Mouse (Mus musculus): ENCODE data around the gene Pcbp4. TPM values are rescaled to one million over a fixed set of nuclear protein-coding genes. Genes with fewer than 3 reads are reported as not detected.

Pcbp4 gene
- polyA plus RNA-seq, 1 experiment from 2014 or later = 300 TPM

- Histone ChIP-seq H3K9ac (ENCODE audit: low read length) (peak overlapping the region; percentile 67), H3K27ac (ENCODE audit: low read depth, low read length) (peak overlapping the region; percentile 21; the same call in 1 of the 2 replicates), H3K36me3 (ENCODE audit: control insufficient read depth, insufficient read depth, low read length) (peaks cover 21% of the 10 kb centered on the region), H3K27me3 (ENCODE audit: control insufficient read depth, insufficient read depth, low read length) (peaks cover 5% of the 10 kb centered on the region; the same call in 1 of the 2 replicates), H3K4me1 (replicated peaks; ENCODE audit: control insufficient read depth, insufficient read depth, low read length) (peaks cover 16% of the 10 kb centered on the region), H3K9me3 (ENCODE audit: control insufficient read depth, low read length) (no peaks in the 10 kb centered on the region), H3K4me2 (ENCODE audit: low read depth, low read length, severe bottlenecking) (peak overlapping the region; percentile 92), H3K4me3 (ENCODE audit: low read depth, low read length) (peak overlapping the region; percentile 39)
- 1% methylated on average over 99 of the region's 99 CpGs for WGBS
- ATAC-seq (replicated peaks; ENCODE audit: low FRiP score) (peak; percentile 77), DNase-seq (ENCODE audit: low spot score) (peak; percentile 85)
Observed at GRCm38 (mm10) chr9:106464751-106465541, 11.9 kb downstream of the Pcbp4 start.

DNA sequence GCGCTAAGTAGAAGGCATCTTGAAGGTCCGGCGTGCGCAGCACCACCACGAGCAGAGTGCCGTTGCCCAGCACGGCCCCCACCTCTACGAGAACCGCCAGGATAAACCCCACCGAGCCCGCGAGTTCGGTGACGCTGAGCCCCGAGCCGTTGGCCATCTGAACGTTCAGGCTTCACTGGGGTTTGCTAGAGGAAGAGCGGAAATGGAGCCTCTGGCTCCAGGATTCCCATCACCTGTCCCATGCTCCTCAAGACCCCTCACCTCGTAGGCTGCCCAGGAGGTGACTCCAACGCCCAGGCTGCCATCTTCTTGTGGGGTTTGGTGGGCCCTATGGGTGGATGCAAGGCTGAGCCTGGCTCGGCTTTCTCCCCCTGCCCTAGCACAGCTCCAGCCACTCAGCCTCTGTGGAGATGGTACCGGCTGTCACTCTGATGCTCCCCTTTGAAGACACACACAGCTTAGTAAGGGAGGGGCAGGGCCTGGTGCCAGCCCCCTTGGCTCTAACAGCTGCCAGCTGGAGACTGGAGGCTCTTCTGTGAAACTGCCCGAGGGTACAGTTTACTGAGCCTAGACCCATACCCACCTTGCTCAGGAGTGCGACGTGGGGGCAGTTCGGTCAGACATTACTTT, 12.6 kb downstream of the Pcbp4 start, which contains the start of gene Gpr62:
Gpr62 (minus strand) TSS at position 368 of the 630 bp plus-strand sequence.
- peak within 1 kb of the TSS; percentile 92 for H3K4me2 ChIP-seq (ENCODE audit: low read depth, low read length, severe bottlenecking)
- H3K27me3 ChIP-seq (ENCODE audit: control insufficient read depth, insufficient read depth, low read length) = peaks cover 5% of the 10 kb centered on the region; the same call in 1 of the 2 replicates
- ATAC-seq (replicated peaks; ENCODE audit: low FRiP score) = peak; percentile 9; the same call in 1 of the 2 replicates
- H3K4me1 ChIP-seq (replicated peaks; ENCODE audit: control insufficient read depth, insufficient read depth, low read length) = peaks cover 16% of the 10 kb centered on the region
- peak within 1 kb of the TSS; percentile 21; the same call in 1 of the 2 replicates for H3K27ac ChIP-seq (ENCODE audit: low read depth, low read length)
- WGBS = 33% methylated on average over 26 of the region's 26 CpGs
- H3K4me3 ChIP-seq (ENCODE audit: low read depth, low read length) = peak within 1 kb of the TSS; percentile 39
- H3K36me3 ChIP-seq (ENCODE audit: control insufficient read depth, insufficient read depth, low read length) = peaks cover 16% of the 10 kb centered on the region
- H3K9me3 ChIP-seq (ENCODE audit: control insufficient read depth, low read length) = no peaks in the 10 kb centered on the region
- peak within 1 kb of the TSS; percentile 67 for H3K9ac ChIP-seq (ENCODE audit: low read length)
- DNase-seq (ENCODE audit: low spot score) = no peak

DNA sequence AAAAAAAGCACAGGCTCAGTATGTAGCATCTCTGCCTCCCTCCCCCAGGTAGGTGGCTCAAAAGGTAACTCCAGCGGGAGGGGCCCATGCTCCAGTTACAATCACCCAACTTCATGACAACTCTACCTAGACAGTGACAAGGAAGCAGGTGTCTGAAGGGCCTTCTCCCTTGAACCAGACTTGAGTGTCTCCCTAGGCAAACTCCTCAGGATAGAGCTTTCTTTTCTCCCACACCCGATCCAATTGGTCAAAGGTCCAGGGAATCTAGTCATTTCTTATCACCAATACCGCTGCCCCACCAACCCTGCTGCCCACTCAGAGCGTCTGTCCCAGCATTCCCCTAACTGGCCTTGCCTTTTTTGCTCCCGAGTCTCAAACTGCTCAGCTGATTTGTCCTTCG, 13.6 kb downstream of the Pcbp4 start:
- ATAC-seq (replicated peaks; ENCODE audit: low FRiP score) (no peak), DNase-seq (ENCODE audit: low spot score) (no peak)
- Histone ChIP-seq H3K4me3 (ENCODE audit: low read depth, low read length) (no peak overlapping the region), H3K4me1 (replicated peaks; ENCODE audit: control insufficient read depth, insufficient read depth, low read length) (peaks cover 19% of the 10 kb centered on the region), H3K36me3 (ENCODE audit: control insufficient read depth, insufficient read depth, low read length) (peaks cover 12% of the 10 kb centered on the region), H3K9me3 (ENCODE audit: control insufficient read depth, low read length) (no peaks in the 10 kb centered on the region), H3K4me2 (ENCODE audit: low read depth, low read length, severe bottlenecking) (no peak overlapping the region), H3K9ac (ENCODE audit: low read length) (no peak overlapping the region), H3K27ac (ENCODE audit: low read depth, low read length) (no peak overlapping the region), H3K27me3 (ENCODE audit: control insufficient read depth, insufficient read depth, low read length) (peaks cover 5% of the 10 kb centered on the region; the same call in 1 of the 2 replicates)
- 85% methylated on average over 6 of the region's 6 CpGs for WGBS

DNA sequence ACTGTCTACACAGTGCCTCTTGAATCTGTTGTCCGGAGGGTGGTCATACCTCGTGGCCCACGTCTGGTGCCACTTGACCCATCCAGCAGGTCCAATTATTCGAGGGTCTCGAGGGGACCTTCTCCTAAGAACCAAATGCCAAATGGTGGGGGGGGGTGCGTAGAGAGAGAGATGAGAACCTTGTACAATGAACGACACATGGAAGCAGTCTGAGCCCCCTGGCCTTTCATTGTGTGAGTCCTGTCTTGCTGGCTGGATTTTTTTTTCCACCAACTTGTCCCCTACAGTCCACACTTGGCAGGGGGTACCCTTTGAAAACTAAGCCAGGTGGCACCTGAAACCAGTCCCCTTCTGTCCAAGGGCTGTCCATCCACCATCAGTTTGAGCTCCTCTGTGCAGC, 14.7 kb downstream of the Pcbp4 start:
- DNase-seq (ENCODE audit: low spot score) (no peak), ATAC-seq (replicated peaks; ENCODE audit: low FRiP score) (no peak)
- Histone ChIP-seq H3K9me3 (ENCODE audit: control insufficient read depth, low read length) (no peaks in the 10 kb centered on the region), H3K9ac (ENCODE audit: low read length) (no peak overlapping the region), H3K4me3 (ENCODE audit: low read depth, low read length) (no peak overlapping the region), H3K27ac (ENCODE audit: low read depth, low read length) (no peak overlapping the region), H3K27me3 (ENCODE audit: control insufficient read depth, insufficient read depth, low read length) (peaks cover 5% of the 10 kb centered on the region; the same call in 1 of the 2 replicates), H3K4me1 (replicated peaks; ENCODE audit: control insufficient read depth, insufficient read depth, low read length) (peaks cover 21% of the 10 kb centered on the region), H3K4me2 (ENCODE audit: low read depth, low read length, severe bottlenecking) (no peak overlapping the region), H3K36me3 (ENCODE audit: control insufficient read depth, insufficient read depth, low read length) (peaks cover 9% of the 10 kb centered on the region)
- 92% methylated on average over 7 of the region's 7 CpGs for whole genome bisulfite sequencing

DNA sequence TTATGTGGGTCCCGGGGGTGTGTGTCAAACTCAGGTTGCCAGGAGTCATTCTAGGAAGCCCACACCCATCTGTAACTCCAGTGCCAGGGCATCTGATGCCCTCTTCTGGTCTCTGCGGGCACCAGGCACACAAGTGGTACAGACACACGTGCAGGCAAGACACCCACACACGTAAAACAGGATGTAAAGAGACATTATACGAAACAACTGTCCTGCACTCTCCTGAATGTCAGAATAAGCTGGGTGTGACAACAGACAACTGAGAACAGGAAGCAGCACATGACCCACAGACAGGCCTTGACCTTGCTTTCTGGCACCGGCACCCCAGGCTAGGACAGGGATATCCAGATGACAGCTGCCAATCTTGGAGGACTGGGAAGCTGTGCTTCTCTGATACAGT, 16.2 kb downstream of the Pcbp4 start:
- no peak for ATAC-seq (replicated peaks; ENCODE audit: low FRiP score)
- DNase-seq (ENCODE audit: low spot score) = no peak
- Histone ChIP-seq H3K4me3 (ENCODE audit: low read depth, low read length) (no peak overlapping the region), H3K27ac (ENCODE audit: low read depth, low read length) (no peak overlapping the region), H3K27me3 (ENCODE audit: control insufficient read depth, insufficient read depth, low read length) (peaks cover 5% of the 10 kb centered on the region; the same call in 1 of the 2 replicates), H3K9me3 (ENCODE audit: control insufficient read depth, low read length) (no peaks in the 10 kb centered on the region), H3K4me1 (replicated peaks; ENCODE audit: control insufficient read depth, insufficient read depth, low read length) (peaks cover 20% of the 10 kb centered on the region), H3K9ac (ENCODE audit: low read length) (no peak overlapping the region), H3K36me3 (ENCODE audit: control insufficient read depth, insufficient read depth, low read length) (0 out of 2 replicates have a peak, but pooled peaks cover 2% of the 10 kb centered on the region), H3K4me2 (ENCODE audit: low read depth, low read length, severe bottlenecking) (no peak overlapping the region)
- 83% methylated on average over 6 of the region's 6 CpGs for WGBS

DNA sequence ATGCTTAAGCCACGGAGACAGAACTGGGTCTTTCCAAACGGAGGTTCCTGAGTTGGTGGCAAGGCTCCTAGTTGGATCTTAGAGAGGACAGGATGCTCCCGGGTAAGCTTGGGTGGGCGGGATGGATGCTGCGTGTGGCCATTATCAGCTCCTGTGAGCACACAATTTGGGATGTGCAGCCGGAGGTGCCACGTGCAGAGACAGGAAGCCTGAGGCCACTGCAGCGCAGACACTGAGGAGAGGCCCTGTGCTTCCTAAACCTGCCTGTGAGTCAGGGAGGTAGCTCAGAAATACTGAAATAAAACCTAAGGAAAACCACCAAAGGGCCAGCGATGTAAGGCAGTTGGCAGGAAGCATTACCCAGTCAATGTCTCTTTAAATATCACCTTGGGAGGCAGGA, 16.7 kb downstream of the Pcbp4 start:
- peaks cover 15% of the 10 kb centered on the region for H3K4me1 ChIP-seq (replicated peaks; ENCODE audit: control insufficient read depth, insufficient read depth, low read length)
- no peak for DNase-seq (ENCODE audit: low spot score)
- H3K27ac ChIP-seq (ENCODE audit: low read depth, low read length) = no peak overlapping the region
- no peak overlapping the region for H3K4me3 ChIP-seq (ENCODE audit: low read depth, low read length)
- no peak overlapping the region for H3K9ac ChIP-seq (ENCODE audit: low read length)
- H3K9me3 ChIP-seq (ENCODE audit: control insufficient read depth, low read length) = no peaks in the 10 kb centered on the region
- no peak overlapping the region for H3K4me2 ChIP-seq (ENCODE audit: low read depth, low read length, severe bottlenecking)
- no peak for ATAC-seq (replicated peaks; ENCODE audit: low FRiP score)
- 0 out of 2 replicates have a peak, but pooled peaks cover 2% of the 10 kb centered on the region for H3K36me3 ChIP-seq (ENCODE audit: control insufficient read depth, insufficient read depth, low read length)
- H3K27me3 ChIP-seq (ENCODE audit: control insufficient read depth, insufficient read depth, low read length) = peaks cover 3% of the 10 kb centered on the region; the same call in 1 of the 2 replicates
- WGBS = 66% methylated on average over 9 of the region's 9 CpGs

DNA sequence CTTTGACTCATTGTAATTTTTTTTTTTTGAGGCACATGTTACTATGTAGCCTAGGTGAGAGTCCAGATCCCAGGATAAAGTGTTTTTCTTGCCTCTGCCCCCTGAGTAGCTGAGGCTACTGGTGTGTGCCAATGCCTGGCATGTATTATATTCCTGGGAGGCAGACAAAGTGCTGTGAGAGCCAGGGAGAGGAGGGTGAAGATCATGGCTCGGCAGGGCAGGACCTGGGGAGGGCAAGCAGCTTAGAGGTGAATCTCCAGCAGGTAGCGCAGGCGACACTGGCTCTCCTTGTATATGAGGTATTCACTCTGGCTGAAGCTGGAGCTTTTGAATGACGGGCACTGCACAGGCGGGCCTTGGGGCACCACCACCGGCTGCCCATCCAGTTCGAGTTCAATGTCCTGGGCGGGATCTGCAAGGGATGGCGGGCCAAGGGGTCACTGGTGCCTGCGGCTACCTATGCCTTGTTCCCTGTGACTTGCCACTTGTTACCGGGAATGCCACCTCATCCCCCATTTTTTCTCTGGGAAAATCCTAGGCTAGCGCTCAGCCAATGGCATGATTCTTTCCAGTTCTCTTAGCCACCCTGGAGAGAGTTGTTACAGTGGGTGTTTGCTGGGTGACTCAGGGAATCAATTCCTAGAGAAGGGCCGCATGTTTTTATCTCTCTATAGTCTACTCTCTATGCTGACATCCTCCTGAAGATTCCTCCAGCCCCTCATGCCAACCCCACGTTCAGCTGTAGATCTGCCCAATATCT, 18.1 kb downstream of the Pcbp4 start:
- H3K4me3 ChIP-seq (ENCODE audit: low read depth, low read length) = no peak overlapping the region
- H3K27me3 ChIP-seq (ENCODE audit: control insufficient read depth, insufficient read depth, low read length) = no peaks in the 10 kb centered on the region
- WGBS = 63% methylated on average over 14 of the region's 14 CpGs
- ATAC-seq (replicated peaks; ENCODE audit: low FRiP score) = no peak
- no peak overlapping the region for H3K9ac ChIP-seq (ENCODE audit: low read length)
- DNase-seq (ENCODE audit: low spot score) = no peak
- peaks cover 8% of the 10 kb centered on the region for H3K4me1 ChIP-seq (replicated peaks; ENCODE audit: control insufficient read depth, insufficient read depth, low read length)
- H3K4me2 ChIP-seq (ENCODE audit: low read depth, low read length, severe bottlenecking) = no peak overlapping the region
- H3K9me3 ChIP-seq (ENCODE audit: control insufficient read depth, low read length) = no peaks in the 10 kb centered on the region
- no peaks in the 10 kb centered on the region for H3K36me3 ChIP-seq (ENCODE audit: control insufficient read depth, insufficient read depth, low read length)
- H3K27ac ChIP-seq (ENCODE audit: low read depth, low read length) = no peak overlapping the region

- no peak overlapping the region for H3K4me2 ChIP-seq (ENCODE audit: low read depth, low read length, severe bottlenecking)
- no peaks in the 10 kb centered on the region for H3K27me3 ChIP-seq (ENCODE audit: control insufficient read depth, insufficient read depth, low read length)
- H3K27ac ChIP-seq (ENCODE audit: low read depth, low read length) = no peak overlapping the region
- H3K4me1 ChIP-seq (replicated peaks; ENCODE audit: control insufficient read depth, insufficient read depth, low read length) = peaks cover 11% of the 10 kb centered on the region
- H3K36me3 ChIP-seq (ENCODE audit: control insufficient read depth, insufficient read depth, low read length) = no peaks in the 10 kb centered on the region
- H3K9me3 ChIP-seq (ENCODE audit: control insufficient read depth, low read length) = no peaks in the 10 kb centered on the region
- 14% methylated on average over 5 of the region's 5 CpGs for WGBS
- H3K9ac ChIP-seq (ENCODE audit: low read length) = peak overlapping the region; percentile 1; the same call in 1 of the 2 replicates
- no peak overlapping the region for H3K4me3 ChIP-seq (ENCODE audit: low read depth, low read length)
- ATAC-seq (replicated peaks; ENCODE audit: low FRiP score) = no peak
- DNase-seq (ENCODE audit: low spot score) = peak; percentile 73
Observed at GRCm38 (mm10) chr9:106471892-106472291, 18.8 kb downstream of the Pcbp4 start.

All from forebrain, embryonic 11.5 days (tissue).